Mouse (Mus musculus) heart, postnatal 0 days (tissue): ENCODE measurements around the gene Kcne1l. TPM values are rescaled to one million over a fixed set of nuclear protein-coding genes. Genes with fewer than 3 reads are reported as not detected.

Experiments used
- ATAC-seq: fragments of 200-750 bp; cut with Nextera tagmentation; 2 replicates; pipeline ENCODE4 v1.8.0; 2017; ENCODE audit warnings: low read depth, moderate number of reproducible peaks, moderate library complexity; ENCODE audit not compliant: insufficient read depth
- DNase-seq: peaks from one replicate; pipeline ENCODE4 v3.0.0-alpha.2; 2016; ENCODE audit warnings: low spot score
- H3K27ac ChIP-seq: fragments of 300-500 bp; sonication (generic); 2 replicates; pipeline ENCODE4 v1.5.1; 2014; ENCODE audit warnings: low read depth, mild to moderate bottlenecking
- H3K27me3 ChIP-seq: fragments of 300-500 bp; sonication (generic); 2 replicates; pipeline ENCODE4 v1.6.1; 2014; ENCODE audit warnings: low read length, mixed read lengths; ENCODE audit not compliant: control insufficient read depth, insufficient read depth
- H3K36me3 ChIP-seq: fragments of 300-500 bp; sonication (generic); replicated peaks from 2 replicates; pipeline ENCODE4 v1.6.1; 2014; ENCODE audit warnings: low read length, mixed read lengths; ENCODE audit not compliant: control insufficient read depth, insufficient read depth
- H3K4me1 ChIP-seq: fragments of 300-500 bp; sonication (generic); 2 replicates; pipeline ENCODE4 v1.6.1; 2014; ENCODE audit warnings: antibody characterized with exemption; ENCODE audit not compliant: control insufficient read depth, insufficient read depth
- H3K4me2 ChIP-seq: fragments of 300-500 bp; sonication (generic); 2 replicates; pipeline ENCODE4 v1.6.1; 2014; ENCODE audit warnings: low read depth, mild to moderate bottlenecking, low read length, moderate library complexity
- H3K4me3 ChIP-seq: fragments of 300-500 bp; sonication (generic); 2 replicates; pipeline ENCODE4 v1.5.1; 2014; ENCODE audit warnings: low read depth, low read length
- H3K9ac ChIP-seq: fragments of 300-500 bp; sonication (generic); replicated peaks from 2 replicates; pipeline ENCODE4 v1.6.1; 2014; ENCODE audit warnings: low read depth, low read length, mixed read lengths
- H3K9me3 ChIP-seq: fragments of 300-500 bp; sonication (generic); replicated peaks from 2 replicates; pipeline ENCODE4 v1.6.1; 2016; ENCODE audit warnings: low read length; ENCODE audit not compliant: control insufficient read depth
- CTCF ChIP-seq: IDR thresholded peaks from 2 replicates; pipeline ENCODE4 v1.5.1; 2016; ENCODE audit warnings: antibody characterized with exemption, control low read depth, low read depth
- EP300 ChIP-seq: IDR thresholded peaks from 2 replicates; pipeline ENCODE4 v1.6.1; 2016; ENCODE audit warnings: antibody characterized with exemption, low read depth
- WGBS: fragments of 180-500 bp; shearing (Covaris S2); extraction: QIAGEN DNeasy Blood & Tissue Kit; methylation state at CpG from one replicate; pipeline ENCODE4 v1.1.7; 2014; 5-methylcytosine and 5-hydroxymethylcytosine counted together
- polyA plus RNA-seq: library from polyadenylated mRNA; unstranded; fragments of >200 nt; fragmentation: Nextera tagmentation; extraction: Ambion mirVana; gene quantifications from 2 replicates; pipeline ENCODE4 v1.2.1, GENCODE M21; 2015
- total RNA-seq: library from RNA; depleted of rRNA; stranded (reverse); fragments of >200 nt; gene quantifications from 2 replicates; pipeline ENCODE4 v1.2.3, GENCODE M21; 2014; ENCODE audit warnings: low replicate concordance; rRNA removed

Kcne1l gene
- total and polyA plus RNA-seq, 2 experiments from 2014 or later: 2.8 to 6.2 TPM

GRCm38 (mm10) chrX:142303456-142303855, 2.6 kb downstream of the Kcne1l start:
- no peak for TF ChIP-seq CTCF
- no peak for TF ChIP-seq EP300
- Histone ChIP-seq H3K9me3 (no peaks in the 10 kb centered on the region), H3K4me1 (no peaks in the 10 kb centered on the region), H3K4me2 (no peak overlapping the region), H3K9ac (no peak overlapping the region), H3K4me3 (no peak overlapping the region), H3K36me3 (no peaks in the 10 kb centered on the region), H3K27ac (no peak overlapping the region), H3K27me3 (peaks cover 8% of the 10 kb centered on the region; the same call in 1 of the 2 replicates)
- WGBS: 21% methylated on average over 2 of the region's 2 CpGs
- DNase-seq: no peak
- no peak for ATAC-seq

DNA sequence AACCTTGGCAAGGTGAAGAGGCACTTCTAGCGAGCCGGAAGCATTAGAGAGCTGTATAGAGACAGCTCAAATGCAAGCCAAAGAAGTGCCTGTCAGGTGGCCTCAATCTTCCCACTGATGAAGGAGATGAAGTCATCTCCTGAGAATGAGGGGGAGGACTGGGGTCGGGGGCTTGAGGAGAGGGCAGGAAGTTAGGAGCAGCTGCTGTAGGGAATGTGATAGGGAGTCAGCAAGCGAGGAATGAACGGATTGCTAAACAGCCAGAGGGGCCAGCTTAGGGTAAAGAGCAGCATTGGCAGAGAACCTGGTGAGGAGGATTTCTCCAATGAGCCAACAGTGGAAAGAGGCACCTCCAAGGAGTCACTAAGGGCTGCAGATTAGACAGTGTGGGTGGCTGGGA, 20.2 kb downstream of the Kcne1l start:
- no peak for DNase-seq
- TF ChIP-seq CTCF (no peak), EP300 (no peak)
- Histone ChIP-seq H3K4me2 (no peak overlapping the region), H3K9me3 (no peaks in the 10 kb centered on the region), H3K36me3 (no peaks in the 10 kb centered on the region), H3K4me1 (no peaks in the 10 kb centered on the region), H3K27ac (no peak overlapping the region), H3K4me3 (no peak overlapping the region), H3K27me3 (no peaks in the 10 kb centered on the region), H3K9ac (no peak overlapping the region)
- ATAC-seq: no peak
- 32% methylated on average over 5 of the region's 5 CpGs for WGBS

GRCm38 (mm10) chrX:142276573-142276972, 29.5 kb downstream of the Kcne1l start:
- H3K4me3 ChIP-seq: no peak overlapping the region
- no peak overlapping the region for H3K9ac ChIP-seq
- H3K27ac ChIP-seq: no peak overlapping the region
- H3K27me3 ChIP-seq: no peaks in the 10 kb centered on the region
- H3K9me3 ChIP-seq: no peaks in the 10 kb centered on the region
- TF ChIP-seq EP300 (no peak), CTCF (no peak)
- no peaks in the 10 kb centered on the region for H3K4me1 ChIP-seq
- no peaks in the 10 kb centered on the region for H3K36me3 ChIP-seq
- no peak for ATAC-seq
- DNase-seq: no peak
- no peak overlapping the region for H3K4me2 ChIP-seq
- WGBS: 38% methylated on average over 3 of the region's 3 CpGs

GRCm38 (mm10) chrX:142276031-142276430, 30.1 kb downstream of the Kcne1l start:
- H3K4me1 ChIP-seq: no peaks in the 10 kb centered on the region
- ATAC-seq: no peak
- DNase-seq: no peak
- no peak overlapping the region for H3K4me3 ChIP-seq
- H3K27me3 ChIP-seq: no peaks in the 10 kb centered on the region
- TF ChIP-seq EP300 (no peak), CTCF (no peak)
- H3K9me3 ChIP-seq: no peaks in the 10 kb centered on the region
- no peak overlapping the region for H3K27ac ChIP-seq
- no peak overlapping the region for H3K9ac ChIP-seq
- 62% methylated on average over 3 of the region's 3 CpGs for WGBS
- H3K4me2 ChIP-seq: no peak overlapping the region
- no peaks in the 10 kb centered on the region for H3K36me3 ChIP-seq

Other genes starting within 250 kb of the Kcne1l start
- not detected in 2 replicates for gene Gucy2f, start 109.4 kb downstream of the Kcne1l start, total RNA-seq
- not detected in 2 replicates for gene Gucy2f, start 109.4 kb downstream of the Kcne1l start, polyA plus RNA-seq
- gene Nxt2, start 79.5 kb downstream of the Kcne1l start, total RNA-seq: 6.6 and 8.9 TPM in 2 replicates
- gene Nxt2, start 79.5 kb downstream of the Kcne1l start, polyA plus RNA-seq: 6.6 and 7.0 TPM in 2 replicates
- gene Acsl4, start 84.2 kb upstream of the Kcne1l start, total RNA-seq: 11.0 and 14.3 TPM in 2 replicates
- 11.7 and 14.0 TPM in 2 replicates for gene Acsl4, start 84.2 kb upstream of the Kcne1l start, polyA plus RNA-seq